ENCODE assay signal across 28 mouse cellular contexts in the genomic region with DNA sequence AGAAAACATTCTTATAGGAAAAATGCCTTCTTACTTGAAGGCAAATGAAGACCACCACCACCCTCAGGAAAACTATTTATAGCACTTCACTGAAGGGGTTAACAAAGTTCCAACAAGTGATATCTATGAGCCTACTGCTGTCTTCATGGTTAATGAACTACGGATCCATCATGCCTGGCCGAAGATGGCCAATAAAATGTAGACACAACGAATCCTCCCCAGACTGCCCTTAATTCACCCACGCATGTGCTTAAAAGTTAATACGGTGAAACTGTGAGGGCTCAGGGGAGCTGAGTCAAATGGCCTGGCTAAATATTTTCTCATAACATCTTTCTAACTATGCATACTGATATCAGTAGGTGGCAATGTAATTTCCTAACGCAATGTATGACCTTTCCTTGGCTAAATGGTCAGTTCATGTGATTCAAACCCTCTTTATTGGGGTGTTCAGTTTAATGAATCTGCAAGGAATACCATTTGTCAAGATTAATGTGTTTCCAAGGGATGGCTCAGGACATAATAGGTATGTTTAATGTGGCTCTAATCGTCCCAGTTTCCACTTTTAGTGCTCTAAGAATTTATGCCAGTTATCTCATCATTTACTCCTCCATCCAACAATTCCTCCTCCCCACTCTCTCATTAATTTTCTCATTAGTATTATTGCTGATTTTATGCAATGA. TPM values are rescaled to one million over a fixed set of nuclear protein-coding genes. Genes with fewer than 3 reads are reported as not detected.
DNase-seq lines count a peak whose midpoint lies in the region; ATAC-seq and TF ChIP-seq lines count a peak whose summit lies in the region.
"Had no signal": no experiment of that assay in that cellular context is flagged by ENCODE, and none has a peak within 500 bp of the region (broad histone marks: within the 10 kb centered on the region; RNA-seq: fewer than 3 reads in every experiment).

No protein-coding gene starts in this region.

- intact Hi-C loops in left cerebral cortex, postnatal 10 days (cut with DNase I): no loop called here
- intact Hi-C loops in heart, postnatal 10 days (cut with DNase I): no loop called here

- peak; percentile 85 for ATAC-seq in kidney, postnatal 0 days (replicated peaks; ENCODE audit: low FRiP score, low read depth)
- ATAC-seq in neural tube, embryonic 15.5 days (ENCODE audit: low FRiP score): peak; percentile 84
- ATAC-seq: CD4-positive, CD25-positive, alpha-beta regulatory T cell, adult 4 months; forebrain, embryonic 14.5 days had no signal

- no peak for TF ChIP-seq CTCF in kidney, postnatal 0 days (IDR thresholded peaks at IDR 0.05; ENCODE audit: low read depth)

- H3K4me2 ChIP-seq in kidney, postnatal 0 days (ENCODE audit: low read length): no peak overlapping the region
- no peak overlapping the region for H3K4me2 ChIP-seq in neural tube, embryonic 15.5 days
- H3K4me2 ChIP-seq: embryonic facial prominence, embryonic 15.5 days; heart, embryonic 13.5 days; hindbrain, embryonic 12.5 days had no signal

- no peak overlapping the region for H3K27ac ChIP-seq in kidney, postnatal 0 days
- no peak overlapping the region for H3K27ac ChIP-seq in neural tube, embryonic 15.5 days (replicated peaks)
- H3K27ac ChIP-seq: embryonic facial prominence, embryonic 15.5 days; forebrain, embryonic 10.5 days; heart, embryonic 13.5 days; hindbrain, embryonic 12.5 days had no signal

- H3K9me3 ChIP-seq in kidney, postnatal 0 days (replicated peaks; ENCODE audit: low read length): no peaks in the 10 kb centered on the region
- H3K9me3 ChIP-seq in neural tube, embryonic 15.5 days (replicated peaks): no peaks in the 10 kb centered on the region
- H3K9me3 ChIP-seq: embryonic facial prominence, embryonic 15.5 days; forebrain, embryonic 10.5 days; G1E; heart, embryonic 13.5 days; hindbrain, embryonic 12.5 days had no signal

- no peaks in the 10 kb centered on the region for H3K4me1 ChIP-seq in kidney, postnatal 0 days (replicated peaks; ENCODE audit: insufficient read depth, low read length)
- H3K4me1 ChIP-seq in neural tube, embryonic 15.5 days: no peaks in the 10 kb centered on the region; the same call in 1 of the 2 replicates
- H3K4me1 ChIP-seq: embryonic facial prominence, embryonic 15.5 days; forebrain, embryonic 10.5 days; heart, embryonic 13.5 days; hindbrain, embryonic 12.5 days had no signal

- H3K27me3 ChIP-seq in kidney, postnatal 0 days (ENCODE audit: insufficient read depth, low read length): no peaks in the 10 kb centered on the region
- H3K27me3 ChIP-seq in neural tube, embryonic 15.5 days (replicated peaks): no peaks in the 10 kb centered on the region
- H3K27me3 ChIP-seq: embryonic facial prominence, embryonic 15.5 days; heart, embryonic 13.5 days; hindbrain, embryonic 12.5 days had no signal

- DNase-seq in kidney, adult 11 months: peak; percentile 41
- no peak for DNase-seq in kidney, adult 18-20 months
- peak; percentile 55 for DNase-seq in kidney, adult 9 months
- DNase-seq in kidney, postnatal 0 days (ENCODE audit: low spot score): peak; percentile 74
- no peak for DNase-seq in left cerebral cortex, postnatal 10 days (ENCODE audit: extremely low spot score in 1 of 2, low spot score in 2 of 2)
- DNase-seq in heart, postnatal 10 days: no peak
- DNase-seq: adrenal gland, postnatal 10 days; B cell, adult 2 months; cerebellum, adult 11 months; cerebellum, adult 8-10 months; cerebellum, postnatal 14 days; embryo, embryonic 11 days; gastrocnemius, postnatal 36 days; heart, adult 11 months; heart, postnatal 4 days had no signal

- no peak overlapping the region for H3K9ac ChIP-seq in kidney, postnatal 0 days (ENCODE audit: low read depth, low read length)
- no peak overlapping the region for H3K9ac ChIP-seq in neural tube, embryonic 15.5 days (replicated peaks)
- H3K9ac ChIP-seq: embryonic facial prominence, embryonic 15.5 days; heart, embryonic 13.5 days; hindbrain, embryonic 12.5 days had no signal

- WGBS in kidney, postnatal 0 days: 45% methylated on average over 7 of the region's 7 CpGs
- WGBS in neural tube, embryonic 15.5 days: 30% methylated on average over 7 of the region's 7 CpGs

- no peak overlapping the region for H3K4me3 ChIP-seq in kidney, postnatal 0 days (replicated peaks; ENCODE audit: low read depth, low read length)
- H3K4me3 ChIP-seq in neural tube, embryonic 15.5 days (replicated peaks): no peak overlapping the region
- H3K4me3 ChIP-seq: embryonic facial prominence, embryonic 15.5 days; erythroblast, embryonic 14.5 days; forebrain, embryonic 10.5 days; heart, embryonic 13.5 days; hindbrain, embryonic 12.5 days had no signal

- H3K36me3 ChIP-seq in kidney, postnatal 0 days (ENCODE audit: insufficient read depth, low read length): no peaks in the 10 kb centered on the region
- no peaks in the 10 kb centered on the region for H3K36me3 ChIP-seq in neural tube, embryonic 15.5 days
- H3K36me3 ChIP-seq: embryonic facial prominence, embryonic 15.5 days; forebrain, embryonic 10.5 days; G1E; heart, embryonic 13.5 days; hindbrain, embryonic 12.5 days had no signal

RNA-seq across cellular contexts. Expression of a gene that starts 26.6 kb away (rescaled TPM):
- polyA plus RNA-seq in kidney, postnatal 0 days (2015; fragmentation: Nextera tagmentation; extraction: Ambion mirVana): 26.6 TPM in 2 replicates
- 15.4 and 19.9 TPM in 2 replicates for polyA plus RNA-seq in neural tube, embryonic 15.5 days (2015; fragmentation: Nextera tagmentation; extraction: Ambion mirVana)
- total RNA-seq in left cerebral cortex, postnatal 10 days (2021): 10 to 100 TPM; 12.9 to 13.4 TPM
- 10 to 100 TPM; 11.7 to 15.3 TPM for total RNA-seq in heart, postnatal 10 days (2021)

RNA-seq across cellular contexts. Expression of a gene that starts 37.9 kb away (rescaled TPM):
- polyA plus RNA-seq in kidney, postnatal 0 days (2015; fragmentation: Nextera tagmentation; extraction: Ambion mirVana): not detected in 2 replicates
- not detected in 2 replicates for polyA plus RNA-seq in neural tube, embryonic 15.5 days (2015; fragmentation: Nextera tagmentation; extraction: Ambion mirVana)
- under 1 TPM in 1 of 2 experiments, not detected in 1; 0.13 TPM for total RNA-seq in left cerebral cortex, postnatal 10 days (2021)
- total RNA-seq in heart, postnatal 10 days (2021): not detected
- total RNA-seq: adrenal gland, postnatal 10 days; adrenal gland, postnatal 4 days; common myeloid progenitor, adult 5-6 weeks; gastrocnemius, adult 8-10 months; gastrocnemius, postnatal 36 days; heart, postnatal 4 days had no signal
- polyA plus RNA-seq: CD4-positive, CD25-positive, alpha-beta regulatory T cell, adult 4 months; forebrain, embryonic 14.5 days; G1E; heart, embryonic 13.5 days; heart, postnatal 0 days had no signal

Comparison
In these comparisons a context has a peak if more than half of its experiments do, and no peak if none do; other contexts are left out.
1. DNase-seq: peak in kidney, adult 11 months (single experiment), kidney, adult 9 months (single experiment) and kidney, postnatal 0 days (single experiment); none in kidney, adult 18-20 months (single experiment), left cerebral cortex, postnatal 10 days (0 of 2) and heart, postnatal 10 days (0 of 2).